Mouse (Mus musculus) T-helper 1 cell (primary cell): ENCODE results near the gene Lrmp.

Experiments
- in situ Hi-C: fragments of 300-600 bp; cut with MboI, MseI; formaldehyde crosslinking; loops from one replicate; pipeline ENCODE4 v1.15.1; 2025; ENCODE audit warnings: high pct_unique_total_duplicates

Lrmp gene

GRCm38 (mm10) chr6:145197949-145198686 lies 82.7 kb downstream of the Lrmp start:
- in situ Hi-C loops = no loop called here

GRCm38 (mm10) chr6:145202432-145203125 lies 87.1 kb downstream of the Lrmp start:
- in situ Hi-C loops = no loop called here

- in situ Hi-C loops = no loop called here
Observed at GRCm38 (mm10) chr6:145204440-145204839, 89.0 kb downstream of the Lrmp start.

- in situ Hi-C loops = no loop called here
Observed at GRCm38 (mm10) chr6:145205142-145205541, 89.7 kb downstream of the Lrmp start.

GRCm38 (mm10) chr6:145210056-145210680 lies 94.7 kb downstream of the Lrmp start:
- in situ Hi-C loops = loop anchor here (10.0 kb wide), 1 partner anchor 135 kb away; no protein-coding TSS in a partner anchor

- in situ Hi-C loops = loop anchor here (10.0 kb wide), 1 partner anchor 134 kb away; no protein-coding TSS in a partner anchor
Observed at GRCm38 (mm10) chr6:145210816-145211338, 95.4 kb downstream of the Lrmp start, which contains the start of the genes Casc1 and Etfrf1. TSS of gene Casc1 (minus strand) at chr6:145211005. TSS of gene Etfrf1 (plus strand) at chr6:145211134.

- in situ Hi-C loops = loop anchor here (10.0 kb wide), 1 partner anchor 133 kb away; no protein-coding TSS in a partner anchor
Observed at GRCm38 (mm10) chr6:145211376-145212305, 96.2 kb downstream of the Lrmp start.

- in situ Hi-C loops = loop anchor here (10.0 kb wide), 1 partner anchor 131 kb away; no protein-coding TSS in a partner anchor
Observed at GRCm38 (mm10) chr6:145213916-145214315, 98.5 kb downstream of the Lrmp start.

- in situ Hi-C loops = loop anchor here (10.0 kb wide), 1 partner anchor 129 kb away; no protein-coding TSS in a partner anchor
Observed at GRCm38 (mm10) chr6:145215826-145216225, 100.4 kb downstream of the Lrmp start.

- in situ Hi-C loops = no loop called here
Observed at GRCm38 (mm10) chr6:145224246-145224645, 108.8 kb downstream of the Lrmp start.
